Mouse (Mus musculus) forebrain, postnatal 0 days (tissue): Measurements from ENCODE around the gene Fbxw14. TPM values are rescaled to one million over a fixed set of nuclear protein-coding genes. Genes with fewer than 3 reads are reported as not detected.
"Not testable (repeated sequence)": the region's sequence is repeated elsewhere in the genome, so short reads cannot be mapped to it uniquely, and the experiment has no call there.

Experiments
- ATAC-seq: fragments of 200-750 bp; cut with Nextera tagmentation; 2 replicates; pipeline ENCODE4 v1.8.0; 2017; ENCODE audit warnings: mild to moderate bottlenecking, moderate library complexity
- DNase-seq: peaks from one replicate; pipeline ENCODE4 v3.0.0-alpha.2; 2015
- H3K27ac ChIP-seq: fragments of 300-500 bp; sonication (generic); 2 replicates; pipeline ENCODE4 v1.5.1; 2014; ENCODE audit warnings: low read depth, mild to moderate bottlenecking, antibody characterized with exemption, low read length, moderate library complexity, mixed read lengths
- H3K27me3 ChIP-seq: fragments of 300-500 bp; sonication (generic); 2 replicates; pipeline ENCODE4 v1.6.1; 2014; ENCODE audit warnings: mild to moderate bottlenecking, low read length, mixed read lengths; ENCODE audit not compliant: insufficient read depth
- H3K36me3 ChIP-seq: fragments of 300-500 bp; sonication (generic); 2 replicates; pipeline ENCODE4 v1.6.1; 2014; ENCODE audit warnings: mild to moderate bottlenecking, moderate library complexity; ENCODE audit not compliant: insufficient read depth
- H3K4me1 ChIP-seq: fragments of 300-500 bp; sonication (generic); 2 replicates; pipeline ENCODE4 v1.6.1; 2014; ENCODE audit warnings: antibody characterized with exemption; ENCODE audit not compliant: insufficient read depth
- H3K4me2 ChIP-seq: fragments of 300-500 bp; sonication (generic); 2 replicates; pipeline ENCODE4 v1.6.1; 2014; ENCODE audit warnings: low read depth, mild to moderate bottlenecking, moderate library complexity
- H3K4me3 ChIP-seq: fragments of 300-500 bp; sonication (generic); 2 replicates; pipeline ENCODE4 v1.5.1; 2014; ENCODE audit warnings: low read depth, low read length, mixed read lengths
- H3K9ac ChIP-seq: fragments of 300-500 bp; sonication (generic); 2 replicates; pipeline ENCODE4 v1.6.1; 2014; ENCODE audit warnings: mild to moderate bottlenecking
- H3K9me3 ChIP-seq: fragments of 300-500 bp; sonication (generic); 2 replicates; pipeline ENCODE4 v1.6.1; 2016; ENCODE audit warnings: low read length
- CTCF ChIP-seq: sonication (generic); IDR thresholded peaks from 2 replicates; pipeline ENCODE4 v1.5.1; 2016; ENCODE audit warnings: antibody characterized with exemption, control low read depth, low read depth
- WGBS: fragments of 180-500 bp; shearing (Covaris S2); extraction: QIAGEN DNeasy Blood & Tissue Kit; methylation state at CpG from one replicate; pipeline ENCODE4 v1.1.7; 2014; 5-methylcytosine and 5-hydroxymethylcytosine counted together
- polyA plus RNA-seq: library from polyadenylated mRNA; unstranded; fragments of >200 nt; fragmentation: Nextera tagmentation; extraction: Ambion mirVana; gene quantifications from 2 replicates; pipeline ENCODE4 v1.2.1, GENCODE M21; 2015
- total RNA-seq: library from RNA; depleted of rRNA; stranded (reverse); fragments of >200 nt; gene quantifications from 2 replicates; pipeline ENCODE4 v1.2.3, GENCODE M21; 2014; rRNA removed

The Fbxw14 gene
- total RNA-seq = not detected in 2 replicates
- polyA plus RNA-seq = not detected in 2 replicates

- not testable (repeated sequence) for H3K4me2 ChIP-seq, H3K27ac ChIP-seq, ATAC-seq, H3K4me1 ChIP-seq, DNase-seq, H3K9ac ChIP-seq, H3K9me3 ChIP-seq, H3K36me3 ChIP-seq, H3K4me3 ChIP-seq, H3K27me3 ChIP-seq
- no CpG with 5 or more reads among the region's 1 CpGs for WGBS
Measured at GRCm38 (mm10) chr9:109287576-109287975, at the start of gene Fbxw14. Fbxw14 (minus strand) TSS chr9:109287676.

DNA sequence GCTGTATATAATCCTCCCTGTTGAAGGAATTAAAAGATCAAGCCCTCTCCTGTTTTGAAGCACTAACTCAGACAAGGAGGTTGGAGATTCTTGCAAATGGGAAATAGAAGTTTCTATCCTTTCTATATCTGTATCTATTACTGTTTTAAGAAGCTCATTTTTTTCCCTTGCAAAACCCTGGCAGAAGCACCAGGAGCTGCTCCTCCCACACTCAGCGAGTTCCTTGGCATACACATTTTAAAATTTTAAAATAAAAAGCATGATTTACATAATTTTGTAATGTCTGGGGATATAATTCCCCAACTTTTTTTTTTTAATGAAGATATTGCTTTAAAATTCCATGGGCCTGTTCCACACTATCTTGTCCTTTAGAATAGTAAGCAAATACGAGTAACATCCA is 24.4 kb downstream of the Fbxw14 start:
- DNase-seq (no peak), ATAC-seq (no peak)
- TF ChIP-seq CTCF = no peak
- Histone ChIP-seq H3K36me3 (no peaks in the 10 kb centered on the region), H3K9ac (no peak overlapping the region), H3K4me1 (no peaks in the 10 kb centered on the region), H3K4me2 (no peak overlapping the region), H3K27ac (no peak overlapping the region), H3K27me3 (no peaks in the 10 kb centered on the region), H3K9me3 (no peaks in the 10 kb centered on the region), H3K4me3 (no peak overlapping the region)
- 69% methylated on average over 2 of the region's 2 CpGs for WGBS

DNA sequence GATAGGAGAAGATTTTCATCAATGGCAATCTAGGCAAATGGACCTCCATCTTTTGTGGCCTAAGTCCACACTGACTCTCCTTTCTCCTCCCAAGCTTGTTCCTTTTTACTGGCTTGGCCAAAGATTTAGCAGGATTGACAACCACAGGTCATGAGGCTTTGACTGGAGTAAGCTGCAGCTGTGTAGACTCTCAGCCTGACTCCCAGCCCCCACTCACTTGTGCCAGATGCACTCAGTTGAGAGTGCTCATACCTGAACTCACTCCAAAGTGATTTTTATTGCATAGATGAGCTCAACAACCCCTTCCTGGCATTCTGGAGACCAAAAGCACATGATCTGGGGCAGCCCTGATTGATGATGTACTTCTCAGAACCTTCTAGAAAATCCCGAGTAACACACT is 52.8 kb downstream of the Fbxw14 start, which contains the start of gene Fbxw20:
Gene Fbxw20 (minus strand): TSS at position 101 of the 400 bp plus-strand sequence.
- WGBS = 88% methylated on average over 1 of the region's 1 CpGs
- Histone ChIP-seq H3K27ac (no peak within 1 kb of the TSS), H3K9ac (no peak within 1 kb of the TSS), H3K4me3 (no peak within 1 kb of the TSS), H3K27me3 (no peaks in the 10 kb centered on the region), H3K4me1 (no peaks in the 10 kb centered on the region), H3K9me3 (no peaks in the 10 kb centered on the region), H3K36me3 (no peaks in the 10 kb centered on the region), H3K4me2 (no peak within 1 kb of the TSS)
- DNase-seq (no peak), ATAC-seq (no peak)
- no peak for TF ChIP-seq CTCF

Other genes starting within 250 kb of the Fbxw14 start
- 66.2 and 68.4 TPM in 2 replicates for gene Shisa5, start 249.1 kb downstream of the Fbxw14 start, total RNA-seq
- gene Shisa5, start 249.1 kb downstream of the Fbxw14 start, polyA plus RNA-seq = 75.9 and 77.3 TPM in 2 replicates
- 22.5 and 25.3 TPM in 2 replicates for gene Trex1, start 227.9 kb downstream of the Fbxw14 start, total RNA-seq
- gene Trex1, start 227.9 kb downstream of the Fbxw14 start, polyA plus RNA-seq = 16.5 and 20.3 TPM in 2 replicates
- 45.2 and 46.1 TPM in 2 replicates for gene Atrip, start 213.6 kb downstream of the Fbxw14 start, total RNA-seq
- 34.6 and 34.8 TPM in 2 replicates for gene Atrip, start 213.6 kb downstream of the Fbxw14 start, polyA plus RNA-seq
- 12.2 and 12.9 TPM in 2 replicates for gene Ccdc51, start 205.2 kb downstream of the Fbxw14 start, total RNA-seq
- 6.4 and 7.2 TPM in 2 replicates for gene Ccdc51, start 205.2 kb downstream of the Fbxw14 start, polyA plus RNA-seq
- 177 and 216 TPM in 2 replicates for gene Tma7, start 205.1 kb downstream of the Fbxw14 start, total RNA-seq
- 695 and 816 TPM in 2 replicates for gene Tma7, start 205.1 kb downstream of the Fbxw14 start, polyA plus RNA-seq
- 56.3 and 78.2 TPM in 2 replicates for gene Plxnb1, start 192.3 kb downstream of the Fbxw14 start, total RNA-seq
- gene Plxnb1, start 192.3 kb downstream of the Fbxw14 start, polyA plus RNA-seq = 7.3 and 10.2 TPM in 2 replicates
- not detected in 2 replicates for gene Fbxw21, start 125.6 kb downstream of the Fbxw14 start, total RNA-seq
- not detected in 2 replicates for gene Fbxw21, start 125.6 kb downstream of the Fbxw14 start, polyA plus RNA-seq
- gene Fbxw13, start 91.7 kb downstream of the Fbxw14 start, total RNA-seq = 0.24 TPM in 1 of 2 replicates, not detected in the other
- 0.19 and 0.24 TPM in 2 replicates for gene Fbxw13, start 91.7 kb downstream of the Fbxw14 start, polyA plus RNA-seq
- not detected in 2 replicates for gene Fbxw20, start 52.9 kb downstream of the Fbxw14 start, total RNA-seq
- gene Fbxw20, start 52.9 kb downstream of the Fbxw14 start, polyA plus RNA-seq = not detected in 2 replicates
- not detected in 2 replicates for gene Fbxw28, start 52.0 kb upstream of the Fbxw14 start, total RNA-seq
- gene Fbxw28, start 52.0 kb upstream of the Fbxw14 start, polyA plus RNA-seq = not detected in 2 replicates
- gene Fbxw22, start 116.6 kb upstream of the Fbxw14 start, total RNA-seq = not detected in 2 replicates
- not detected in 2 replicates for gene Fbxw22, start 116.6 kb upstream of the Fbxw14 start, polyA plus RNA-seq
- not detected in 2 replicates for gene Fbxw16, start 161.5 kb upstream of the Fbxw14 start, total RNA-seq
- not detected in 2 replicates for gene Fbxw16, start 161.5 kb upstream of the Fbxw14 start, polyA plus RNA-seq
- not detected in 2 replicates for gene Fbxw19, start 208.2 kb upstream of the Fbxw14 start, total RNA-seq
- gene Fbxw19, start 208.2 kb upstream of the Fbxw14 start, polyA plus RNA-seq = not detected in 2 replicates